Mouse (Mus musculus) CD4-positive helper T cell, adult 2 months (primary cell): Measurements from ENCODE around the gene Acap2.

Experiments used
- DNase-seq: peaks from one replicate; pipeline ENCODE4 v3.0.0-alpha.2; 2012; ENCODE audit warnings: low read depth, missing footprints, low spot score

Acap2 gene

GRCm38 (mm10) chr16:31081125-31081664, 119.8 kb downstream of the Acap2 start, which contains the start of gene Xxylt1:
Gene Xxylt1, minus strand, starts transcription at chr16:31081432.
- DNase-seq = peak; percentile 93

GRCm38 (mm10) chr16:31080573-31081051, 120.4 kb downstream of the Acap2 start:
- no peak for DNase-seq

GRCm38 (mm10) chr16:31077396-31077795, 123.6 kb downstream of the Acap2 start:
- DNase-seq = no peak

- no peak for DNase-seq
Measured at GRCm38 (mm10) chr16:31076436-31076835, 124.6 kb downstream of the Acap2 start.

GRCm38 (mm10) chr16:31074324-31074908, 126.6 kb downstream of the Acap2 start:
- no peak for DNase-seq

GRCm38 (mm10) chr16:31071731-31072130, 129.3 kb downstream of the Acap2 start:
- no peak for DNase-seq

GRCm38 (mm10) chr16:31070358-31071133, 130.5 kb downstream of the Acap2 start:
- peak; percentile 77 for DNase-seq

GRCm38 (mm10) chr16:31069211-31070166, 131.6 kb downstream of the Acap2 start:
- DNase-seq = no peak

GRCm38 (mm10) chr16:31068280-31068679, 132.8 kb downstream of the Acap2 start:
- no peak for DNase-seq

- peak; percentile 91 for DNase-seq
Measured at GRCm38 (mm10) chr16:31066344-31067098, 134.5 kb downstream of the Acap2 start.

GRCm38 (mm10) chr16:31064782-31065181, 136.3 kb downstream of the Acap2 start:
- no peak for DNase-seq

- no peak for DNase-seq
Measured at GRCm38 (mm10) chr16:31062918-31063317, 138.1 kb downstream of the Acap2 start.

GRCm38 (mm10) chr16:31061246-31061880, 139.7 kb downstream of the Acap2 start:
- no peak for DNase-seq

GRCm38 (mm10) chr16:31060714-31061113, 140.3 kb downstream of the Acap2 start:
- DNase-seq = no peak

GRCm38 (mm10) chr16:31060226-31060625, 140.8 kb downstream of the Acap2 start:
- no peak for DNase-seq

GRCm38 (mm10) chr16:31059730-31060129, 141.3 kb downstream of the Acap2 start:
- DNase-seq = no peak

GRCm38 (mm10) chr16:31052812-31053211, 148.2 kb downstream of the Acap2 start:
- DNase-seq = no peak

- DNase-seq = no peak
Measured at GRCm38 (mm10) chr16:31052177-31052726, 148.8 kb downstream of the Acap2 start.

- DNase-seq = no peak
Measured at GRCm38 (mm10) chr16:31050701-31051100, 150.3 kb downstream of the Acap2 start.

- no peak for DNase-seq
Measured at GRCm38 (mm10) chr16:31048194-31048593, 152.9 kb downstream of the Acap2 start.
